Mouse (Mus musculus): ENCODE measurements at regions not wholly inside any gene's neighbourhood (a gene's known extent, or its start where the extent isn't known, plus 50 kb on each side); places are given as distances from the start of the nearest gene placed in this dataset.
"Not testable (repeated sequence)": the region's sequence is repeated elsewhere in the genome, so short reads cannot be mapped to it uniquely, and the experiment has no call there.

- no peak for ATAC-seq (replicated peaks; ENCODE audit: low read depth, poor library complexity, severe bottlenecking)
Observed at GRCm38 (mm10) chrX:95366995-95367394, 77.7 kb downstream of the Amer1 start.

- ATAC-seq (replicated peaks; ENCODE audit: low read depth, poor library complexity, severe bottlenecking), result not testable (repeated sequence)
Observed at GRCm38 (mm10) chrX:95365326-95365725, 79.3 kb downstream of the Amer1 start.

- ATAC-seq (replicated peaks; ENCODE audit: low read depth, poor library complexity, severe bottlenecking), result peak; percentile 76
Observed at GRCm38 (mm10) chrX:95359053-95359452, 85.6 kb downstream of the Amer1 start.

Measured in common myeloid progenitor, adult 5-6 weeks (primary cell).